Mouse (Mus musculus): ENCODE results near the gene Tmem169.
"Not testable (repeated sequence)": the region's sequence is repeated elsewhere in the genome, so short reads cannot be mapped to it uniquely, and the experiment has no call there.

Gene Tmem169

GRCm38 (mm10) chr1:72283992-72284485 lies at the start of gene Tmem169, which contains the start of gene Pecr:
Gene Tmem169 (plus strand): TSS chr1:72284369.
Gene Pecr (minus strand): TSS chr1:72284314.
- DNase-seq, result peak; percentile 85 to 94

GRCm38 (mm10) chr1:72236363-72237006 lies 47.7 kb upstream of the Tmem169 start:
- peak; percentile 51 to 64 for DNase-seq

GRCm38 (mm10) chr1:72237007-72237775 lies 47.0 kb upstream of the Tmem169 start:
- DNase-seq, result no peak

GRCm38 (mm10) chr1:72238016-72238580 lies 46.1 kb upstream of the Tmem169 start:
- DNase-seq, result no peak

GRCm38 (mm10) chr1:72239113-72239512 lies 45.1 kb upstream of the Tmem169 start:
- DNase-seq, result not testable (repeated sequence)

- DNase-seq, result no peak
These were observed 41.5 kb upstream of the Tmem169 start for GRCm38 (mm10) chr1:72242581-72243143.

- DNase-seq, result peak; percentile 92 to 97
These were observed 40.4 kb upstream of the Tmem169 start for GRCm38 (mm10) chr1:72243656-72244316.

- DNase-seq, result no peak
These were observed 39.7 kb upstream of the Tmem169 start for GRCm38 (mm10) chr1:72244317-72245036.

GRCm38 (mm10) chr1:72248226-72248737 lies 35.9 kb upstream of the Tmem169 start:
- not testable (repeated sequence) for DNase-seq

- DNase-seq, result no peak
These were observed 32.4 kb upstream of the Tmem169 start for GRCm38 (mm10) chr1:72251806-72252205.

GRCm38 (mm10) chr1:72253881-72254491 lies 30.2 kb upstream of the Tmem169 start:
- DNase-seq, result peak in 1 of 2 experiments; percentile 19

- DNase-seq, result peak; percentile 76 to 90
These were observed 29.6 kb upstream of the Tmem169 start for GRCm38 (mm10) chr1:72254545-72255061.

- no peak for DNase-seq
These were observed 28.9 kb upstream of the Tmem169 start for GRCm38 (mm10) chr1:72255062-72255853.

GRCm38 (mm10) chr1:72255854-72256175 lies 28.4 kb upstream of the Tmem169 start:
- DNase-seq, result no peak

GRCm38 (mm10) chr1:72256381-72257256 lies 27.6 kb upstream of the Tmem169 start:
- no peak for DNase-seq

- DNase-seq, result no peak
These were observed 21.1 kb upstream of the Tmem169 start for GRCm38 (mm10) chr1:72263099-72263498.

GRCm38 (mm10) chr1:72278085-72278484 lies 6.1 kb upstream of the Tmem169 start:
- no peak for DNase-seq

GRCm38 (mm10) chr1:72282604-72283003 lies 1.6 kb upstream of the Tmem169 start:
- DNase-seq, result no peak

GRCm38 (mm10) chr1:72284539-72284938 lies 370 bp downstream of the Tmem169 start:
- no peak for DNase-seq

All from spleen, adult 18-20 months (tissue).